Mouse (Mus musculus): Measurements from ENCODE around the gene Platr25.
"Not testable (repeated sequence)": the region's sequence is repeated elsewhere in the genome, so short reads cannot be mapped to it uniquely, and the experiment has no call there.

Gene Platr25

GRCm38 (mm10) chr13:62760432-62761415 lies at the start of gene Platr25:
Gene Platr25 (minus strand): TSS chr13:62760709.
- DNase-seq (ENCODE audit: low read depth, low spot score): peak; percentile 51

DNA sequence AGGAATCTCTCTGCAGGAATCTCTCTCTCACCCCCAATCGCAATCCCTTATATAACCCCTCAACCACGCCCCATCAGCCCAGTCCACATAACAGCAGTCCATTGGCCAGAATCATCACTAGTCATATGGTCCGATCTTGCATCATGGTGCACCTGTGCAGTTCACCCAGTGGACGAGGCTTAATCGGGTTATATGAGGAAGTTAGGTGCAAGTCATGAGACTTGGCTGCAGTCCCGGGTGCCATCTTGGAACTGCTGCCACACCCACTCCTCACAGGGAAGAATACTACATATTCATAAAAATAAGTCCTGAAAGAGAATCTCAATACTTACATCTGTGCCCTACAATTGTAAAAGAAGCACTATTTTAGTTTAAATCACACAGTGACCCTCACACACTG lies 47.5 kb upstream of the Platr25 start:
- not testable (repeated sequence) for DNase-seq (ENCODE audit: low read depth, low spot score)

GRCm38 (mm10) chr13:62786135-62786493 lies 25.6 kb upstream of the Platr25 start:
- DNase-seq (ENCODE audit: low read depth, low spot score): not testable (repeated sequence)

GRCm38 (mm10) chr13:62785199-62786134 lies 25.0 kb upstream of the Platr25 start, which contains the start of gene Gm5141:
Gene Gm5141 (minus strand): TSS chr13:62785808.
- peak; percentile 61 for DNase-seq (ENCODE audit: low read depth, low spot score)

- DNase-seq (ENCODE audit: low read depth, low spot score): peak; percentile 61
These were observed 3.3 kb upstream of the Platr25 start for GRCm38 (mm10) chr13:62763806-62764205.

- DNase-seq (ENCODE audit: low read depth, low spot score): no peak
These were observed 27.2 kb downstream of the Platr25 start for GRCm38 (mm10) chr13:62733322-62733721.

- not testable (repeated sequence) for DNase-seq (ENCODE audit: low read depth, low spot score)
These were observed 47.9 kb downstream of the Platr25 start for GRCm38 (mm10) chr13:62712611-62713010.

DNA sequence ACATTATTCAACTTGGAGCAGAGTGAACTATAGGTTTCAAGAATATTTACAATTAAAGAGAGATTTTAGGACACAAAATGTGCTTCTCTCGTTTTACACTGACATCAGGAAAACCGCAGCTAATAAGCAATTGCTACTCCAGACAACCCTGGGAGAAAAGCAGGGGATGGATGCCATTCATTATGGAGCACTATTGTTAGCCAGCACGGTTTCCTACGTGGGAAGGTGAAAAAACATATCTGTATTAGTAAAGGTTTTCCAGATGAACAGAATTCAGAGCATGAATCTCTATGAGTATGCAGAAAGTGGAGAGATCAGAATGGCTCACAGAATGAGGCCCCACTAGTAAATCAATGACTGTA lies 75.2 kb downstream of the Platr25 start:
- DNase-seq (ENCODE audit: low read depth, low spot score): not testable (repeated sequence)

DNA sequence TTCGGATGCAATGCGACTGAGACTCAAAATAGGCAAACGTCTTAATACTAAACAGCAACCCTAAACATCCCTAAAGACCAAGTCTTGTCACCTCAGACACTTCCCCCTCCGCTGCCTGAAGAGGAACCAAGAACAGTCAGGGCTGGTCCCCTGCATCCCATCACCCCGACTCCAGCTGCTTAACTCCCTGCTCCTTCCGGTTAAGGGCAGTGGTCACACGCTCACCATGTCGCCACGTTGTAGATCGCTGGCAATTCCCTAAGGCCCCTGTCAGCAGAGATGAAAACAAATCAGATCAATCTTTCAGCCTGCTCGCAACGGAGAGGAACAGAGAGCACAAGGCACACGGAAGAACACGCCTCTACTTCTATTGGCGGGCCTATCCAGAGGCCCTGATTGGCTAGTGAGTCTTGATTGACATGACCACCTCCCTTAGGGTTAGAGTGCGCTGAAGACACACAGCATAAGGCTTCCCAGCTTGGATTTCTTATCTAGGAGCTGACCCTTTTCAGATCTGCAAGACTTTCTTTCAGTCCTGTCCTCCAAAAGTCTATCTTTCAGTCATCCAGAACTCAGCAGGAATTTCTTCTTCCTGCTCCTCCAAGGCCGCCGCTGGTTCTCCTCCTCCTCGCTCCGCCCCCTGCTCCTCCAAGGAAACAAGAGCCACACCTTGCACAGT lies 75.8 kb downstream of the Platr25 start:
- peak; percentile 55 for DNase-seq (ENCODE audit: low read depth, low spot score)

DNA sequence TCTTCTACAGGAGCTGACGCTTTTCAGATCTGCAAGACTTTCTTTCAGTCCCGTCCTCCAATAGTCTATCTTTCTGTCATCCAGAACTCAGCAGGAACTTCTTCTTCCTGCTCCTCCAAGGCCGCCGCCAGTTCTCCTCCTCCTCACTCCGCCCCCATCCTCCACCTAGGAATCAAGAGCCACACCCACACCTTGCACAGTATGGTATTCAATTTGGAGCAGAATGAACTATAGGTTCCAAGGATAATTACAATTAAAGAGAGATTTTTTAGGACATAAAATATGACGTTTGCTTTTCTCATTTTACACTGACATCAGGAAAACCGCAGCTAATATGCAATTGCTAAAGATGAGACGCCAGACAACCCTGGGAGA lies 107.2 kb downstream of the Platr25 start:
- DNase-seq (ENCODE audit: low read depth, low spot score): no peak

GRCm38 (mm10) chr13:62652681-62653368 lies 107.7 kb downstream of the Platr25 start:
- DNase-seq (ENCODE audit: low read depth, low spot score): peak; percentile 90

GRCm38 (mm10) chr13:62627071-62627470 lies 133.4 kb downstream of the Platr25 start:
- DNase-seq (ENCODE audit: low read depth, low spot score): peak; percentile 39

DNA sequence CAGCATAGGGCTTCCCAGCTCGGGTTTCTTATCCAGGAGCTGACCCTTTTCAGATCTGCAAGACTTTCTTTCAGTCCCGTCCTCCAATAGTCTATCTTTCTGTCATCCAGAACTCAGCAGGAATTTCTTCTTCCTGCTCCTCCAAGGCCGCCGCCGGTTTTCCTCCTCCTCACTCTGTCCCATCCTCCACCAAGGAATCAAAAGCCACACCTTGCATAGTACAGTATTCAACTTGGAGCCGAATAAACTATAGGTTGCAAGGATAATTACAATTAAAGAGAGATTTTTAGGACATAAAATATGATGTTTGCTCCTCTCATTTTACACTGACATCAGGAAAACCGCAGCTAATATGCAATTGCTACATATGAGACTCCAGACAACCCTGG lies 136.2 kb downstream of the Platr25 start:
- DNase-seq (ENCODE audit: low read depth, low spot score): peak; percentile 2

- DNase-seq (ENCODE audit: low read depth, low spot score): peak; percentile 81
These were observed 136.8 kb downstream of the Platr25 start, which contains the start of gene 6720489N17Rik for GRCm38 (mm10) chr13:62623577-62624276. Gene 6720489N17Rik (minus strand): TSS chr13:62624182.
